Mouse (Mus musculus): ENCODE measurements at regions not wholly inside any gene's neighbourhood (a gene's known extent, or its start where the extent isn't known, plus 50 kb on each side); places are given as distances from the start of the nearest gene placed in this dataset.
A peak's percentile ranks its signal among the peaks of the same experiment; 100 is the strongest.

DNA sequence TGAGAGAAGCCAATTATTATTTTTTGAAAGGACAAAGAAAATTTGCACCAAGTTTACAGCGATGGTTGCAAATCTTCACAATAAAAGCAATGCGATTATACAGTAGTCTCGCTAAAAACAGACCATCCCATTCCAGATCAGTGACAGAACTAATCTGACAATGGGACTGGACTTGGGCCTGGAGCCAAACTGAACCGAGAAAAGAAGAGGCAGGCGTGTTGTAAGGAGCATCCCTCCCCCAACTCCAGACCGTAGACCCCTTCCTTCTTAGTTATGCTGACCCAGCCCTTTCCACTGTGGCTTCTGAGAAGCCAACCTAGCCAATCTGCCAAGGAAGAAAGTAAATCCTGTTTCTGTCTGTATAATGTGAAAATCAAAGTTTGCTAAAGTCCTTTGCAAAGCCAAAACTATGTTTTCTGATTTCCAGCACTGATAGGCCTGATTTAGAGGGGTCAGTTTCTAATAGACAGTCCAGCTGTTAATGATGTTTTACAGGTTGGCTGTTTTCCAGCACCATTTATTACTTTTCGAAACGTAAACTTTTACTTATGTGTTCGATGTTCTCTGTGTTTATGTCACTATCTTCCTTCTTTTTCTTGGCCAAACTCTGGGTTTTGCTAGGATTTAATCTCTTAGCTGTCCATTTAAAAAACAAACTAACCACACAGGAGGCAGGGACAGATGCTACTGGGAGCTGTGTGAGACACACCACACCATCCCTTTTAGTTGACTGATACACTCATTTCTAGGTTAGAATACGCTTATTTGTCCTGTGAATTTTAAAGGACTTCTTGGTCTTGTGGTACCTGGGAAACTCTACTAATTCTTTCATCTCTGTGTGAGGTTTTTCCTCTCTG lies 301.5 kb downstream of the Lmo7 start:
- no peak for ATAC-seq (ENCODE audit: insufficient number of reproducible peaks, low FRiP score, low TSS enrichment)

DNA sequence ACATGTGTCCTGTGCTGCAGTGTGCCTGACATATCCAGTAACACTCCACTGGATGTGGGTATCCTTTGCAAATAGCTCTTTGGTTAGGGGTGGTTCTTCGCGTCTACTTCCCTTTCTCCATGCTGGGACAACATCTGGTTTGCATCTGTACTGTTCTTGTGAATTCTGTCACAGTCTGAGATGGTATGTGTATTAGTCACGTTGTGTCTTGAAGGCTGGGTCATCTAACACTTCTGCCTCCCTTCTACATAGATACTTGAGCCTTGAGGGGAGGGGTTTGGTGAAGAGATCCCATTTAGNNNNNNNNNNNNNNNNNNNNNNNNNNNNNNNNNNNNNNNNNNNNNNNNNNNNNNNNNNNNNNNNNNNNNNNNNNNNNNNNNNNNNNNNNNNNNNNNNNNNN lies 294.9 kb downstream of the Lmo7 start:
- no peak for ATAC-seq (ENCODE audit: insufficient number of reproducible peaks, low FRiP score, low TSS enrichment)

DNA sequence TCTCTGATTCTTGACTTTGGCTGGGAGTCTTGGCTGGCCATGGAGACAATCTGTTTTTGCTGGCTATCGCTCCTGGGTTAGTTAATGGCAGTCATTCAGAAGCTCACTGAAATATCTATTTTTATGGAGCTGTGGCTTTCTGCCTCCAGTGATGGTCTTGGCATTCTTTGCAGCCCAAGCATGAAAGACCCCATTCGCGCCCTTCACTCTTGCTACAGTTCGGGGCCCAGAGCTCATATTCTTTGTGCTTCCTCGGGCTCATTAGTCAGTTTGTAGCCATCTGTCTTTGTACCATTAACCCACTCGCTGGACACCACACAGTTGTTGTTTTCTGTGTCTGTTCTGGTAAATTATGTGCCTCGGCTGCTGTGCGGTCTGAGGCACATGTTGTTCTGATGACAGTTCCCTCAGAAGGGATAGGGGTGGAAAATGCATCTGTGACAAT lies 290.4 kb downstream of the Lmo7 start:
- peak; percentile 91 for ATAC-seq (ENCODE audit: insufficient number of reproducible peaks, low FRiP score, low TSS enrichment)

DNA sequence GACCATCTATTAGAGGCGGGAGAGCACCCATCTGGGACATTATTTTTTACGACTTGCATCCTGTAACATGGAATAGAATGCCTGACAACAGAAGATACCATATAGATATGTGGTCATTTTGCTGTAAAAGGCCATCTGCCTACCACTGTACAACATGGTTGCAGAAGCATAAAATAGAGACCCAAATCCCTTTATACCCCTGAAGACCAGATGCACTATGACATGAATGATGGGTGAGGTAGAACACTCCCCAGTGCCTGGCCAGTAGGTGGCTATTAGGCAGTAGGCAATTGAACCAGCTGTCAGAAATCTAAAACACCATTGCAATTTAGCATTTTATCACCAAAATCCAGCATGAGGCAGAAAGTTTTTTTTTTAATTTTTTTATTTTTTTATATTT lies 289.6 kb downstream of the Lmo7 start:
- ATAC-seq (ENCODE audit: insufficient number of reproducible peaks, low FRiP score, low TSS enrichment): no peak

DNA sequence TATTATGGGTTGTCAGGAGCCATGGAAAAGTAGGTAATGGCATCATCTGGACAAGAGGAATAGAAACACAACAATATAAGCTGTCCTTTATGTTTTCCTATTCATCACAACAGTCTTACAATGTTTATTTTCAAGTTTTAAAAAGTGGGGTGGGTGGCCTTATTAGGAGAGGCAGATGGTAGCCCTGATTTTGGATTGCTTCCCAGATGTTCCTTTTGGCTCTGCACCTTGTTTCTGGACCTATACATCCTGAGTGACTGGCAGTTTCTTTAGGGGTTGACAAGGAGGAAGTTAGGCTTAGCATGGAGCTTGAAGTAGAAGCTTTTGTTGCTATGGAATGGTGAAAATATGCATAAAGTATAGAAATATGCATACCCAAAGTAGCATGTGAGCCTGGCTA lies 286.8 kb downstream of the Lmo7 start:
- ATAC-seq (ENCODE audit: insufficient number of reproducible peaks, low FRiP score, low TSS enrichment): no peak

DNA sequence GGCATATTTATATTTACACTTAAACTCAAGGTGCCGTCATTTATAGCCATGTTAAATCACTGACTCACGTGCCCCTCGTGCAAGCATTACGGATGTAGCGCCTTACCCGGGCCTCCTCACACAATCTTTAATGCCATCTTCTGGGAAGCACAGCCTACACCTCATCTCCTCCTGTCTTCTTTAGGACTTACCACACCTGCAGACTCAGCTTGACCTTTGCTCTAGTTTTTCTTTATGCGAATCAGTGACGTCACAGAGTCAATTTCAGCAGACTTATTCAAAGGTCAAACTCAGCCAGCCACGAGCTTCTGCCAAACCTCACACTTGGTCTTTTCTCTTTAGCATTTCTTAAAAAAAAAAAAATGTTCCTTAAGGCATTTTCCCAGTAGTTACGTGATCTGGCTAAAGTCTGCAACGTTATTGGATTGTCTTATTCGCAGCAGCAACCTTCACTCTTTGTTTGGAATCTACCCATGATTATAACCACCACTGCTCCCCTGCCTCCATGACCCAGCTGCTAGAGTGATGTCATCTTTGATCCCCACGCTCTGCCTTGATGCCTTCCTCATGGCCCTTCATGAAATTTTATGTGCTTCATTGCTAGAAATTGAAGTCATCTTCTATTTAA lies 285.3 kb downstream of the Lmo7 start:
- no peak for ATAC-seq (ENCODE audit: insufficient number of reproducible peaks, low FRiP score, low TSS enrichment)

DNA sequence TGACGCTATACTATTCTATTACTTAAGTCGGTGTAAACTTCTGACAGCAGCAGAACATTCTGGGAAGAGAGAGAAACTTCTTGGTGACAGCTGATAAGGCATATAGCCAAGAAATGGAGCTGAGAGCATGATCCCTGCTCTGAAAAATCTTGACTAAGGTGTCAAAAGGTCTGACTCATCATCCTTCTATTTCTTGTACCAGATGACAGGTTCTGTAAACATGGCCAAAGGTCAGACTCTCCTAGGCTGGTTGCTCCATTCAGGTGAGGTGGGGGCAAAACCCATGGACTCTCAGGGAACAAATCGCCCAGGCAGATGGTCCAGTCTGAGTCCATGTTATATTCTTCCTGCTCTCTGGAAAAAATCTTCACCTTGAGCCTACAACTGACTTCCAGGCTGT lies 283.5 kb downstream of the Lmo7 start:
- ATAC-seq (ENCODE audit: insufficient number of reproducible peaks, low FRiP score, low TSS enrichment): no peak

DNA sequence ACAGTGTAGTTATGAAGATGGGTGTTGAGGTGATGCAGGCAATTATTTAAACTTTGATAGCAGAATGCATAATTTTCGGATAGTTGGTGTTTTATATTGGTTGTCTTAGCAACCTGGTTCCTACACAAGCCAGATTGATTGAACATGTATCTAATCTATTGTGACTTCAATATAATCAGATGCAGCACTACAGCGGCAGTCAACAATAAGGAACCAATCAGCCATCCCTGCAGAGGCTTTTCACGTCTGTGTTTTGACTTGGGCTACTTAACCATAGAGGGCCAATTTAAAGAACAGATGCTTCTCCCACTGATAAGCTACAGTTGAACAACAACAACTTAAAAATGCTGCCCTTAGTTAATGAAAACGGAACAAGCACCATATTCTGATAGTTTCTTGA lies 267.8 kb downstream of the Lmo7 start:
- ATAC-seq (ENCODE audit: insufficient number of reproducible peaks, low FRiP score, low TSS enrichment): no peak

DNA sequence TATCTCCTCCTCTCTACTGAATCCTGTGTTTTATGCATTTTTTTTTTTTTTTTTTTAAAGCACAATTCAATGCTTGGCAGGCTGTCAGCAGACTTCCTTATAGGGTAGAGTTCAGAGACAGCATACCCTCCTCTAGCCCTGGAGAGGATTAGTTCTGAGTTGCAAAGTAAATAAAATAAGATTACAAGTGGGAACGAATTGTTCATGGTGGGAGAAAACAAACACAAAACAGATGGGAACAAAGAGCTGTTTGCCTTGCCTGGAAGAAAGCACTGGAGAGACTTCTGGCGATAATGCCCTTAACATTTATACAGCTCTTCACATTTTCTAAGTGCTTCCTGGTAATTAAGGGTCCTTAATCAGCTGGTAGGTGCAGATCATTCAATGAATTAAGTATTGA lies 254.6 kb downstream of the Lmo7 start:
- ATAC-seq (ENCODE audit: insufficient number of reproducible peaks, low FRiP score, low TSS enrichment): no peak

All from cerebellum, adult (tissue).